Mouse (Mus musculus): Measurements from ENCODE around the gene Fam221b.

The Fam221b gene

DNA sequence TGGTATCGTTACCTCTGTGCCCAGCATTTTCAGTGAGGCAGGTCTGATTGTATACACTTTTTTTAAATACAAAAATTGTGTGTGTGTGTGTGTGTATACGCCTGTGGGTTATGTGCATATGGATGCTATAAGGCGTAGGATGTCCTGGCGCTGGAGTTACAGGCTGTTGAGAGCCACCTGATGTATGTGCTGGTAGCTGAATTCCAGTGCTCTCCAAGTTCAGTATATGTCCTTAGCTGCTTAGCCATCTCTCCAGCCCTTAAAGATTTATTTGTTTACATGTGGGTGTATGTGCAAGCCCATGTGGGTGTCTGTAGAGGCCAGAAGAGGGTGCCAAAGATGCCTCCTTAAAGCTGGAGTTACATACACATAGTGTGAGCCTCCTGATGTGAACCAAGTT is 11.8 kb downstream of the Fam221b start:
- DNase-seq (ENCODE audit: low read depth, low spot score): no peak

DNA sequence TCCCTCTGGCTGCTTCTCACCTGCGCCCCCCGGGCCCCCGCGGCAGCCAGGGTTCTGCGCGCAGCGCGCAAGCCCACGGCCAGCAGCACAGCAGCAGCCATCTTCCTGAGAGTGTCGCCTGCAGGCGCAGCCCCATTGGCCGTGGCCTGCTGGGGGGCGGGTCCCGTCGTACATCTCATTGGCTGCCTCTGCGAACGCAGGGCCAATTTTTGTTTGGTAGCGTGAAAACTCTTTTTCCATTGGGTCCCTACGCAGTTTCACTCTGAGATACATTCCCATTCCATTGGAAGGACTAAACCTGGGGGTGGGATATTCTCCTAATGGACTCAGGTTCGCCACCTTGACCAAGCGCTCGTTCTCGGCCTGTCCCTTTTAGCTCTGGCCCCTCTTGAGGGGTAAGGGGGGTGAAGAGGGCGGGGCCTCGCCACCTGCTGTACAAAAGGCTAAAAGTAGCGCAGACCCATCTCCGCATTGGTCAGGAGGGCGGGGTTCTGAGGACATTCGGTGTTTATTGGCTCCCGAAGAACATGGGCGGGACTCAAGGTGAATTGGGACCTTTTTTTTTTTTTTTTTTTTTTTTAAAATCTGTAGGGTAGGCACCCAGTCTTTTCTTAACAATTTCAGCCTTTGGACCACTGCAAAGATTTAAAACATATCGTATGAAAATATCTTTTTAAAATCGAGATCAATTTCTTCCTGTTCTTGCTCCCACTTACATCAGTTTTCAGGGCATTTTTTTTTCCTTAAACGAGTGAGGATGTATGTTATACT is 12.4 kb downstream of the Fam221b start, which contains the start of gene Hint2:
TSS of gene Hint2 (minus strand) at position 128 of the 771 bp plus-strand sequence.
- DNase-seq (ENCODE audit: low read depth, low spot score): peak; percentile 96

DNA sequence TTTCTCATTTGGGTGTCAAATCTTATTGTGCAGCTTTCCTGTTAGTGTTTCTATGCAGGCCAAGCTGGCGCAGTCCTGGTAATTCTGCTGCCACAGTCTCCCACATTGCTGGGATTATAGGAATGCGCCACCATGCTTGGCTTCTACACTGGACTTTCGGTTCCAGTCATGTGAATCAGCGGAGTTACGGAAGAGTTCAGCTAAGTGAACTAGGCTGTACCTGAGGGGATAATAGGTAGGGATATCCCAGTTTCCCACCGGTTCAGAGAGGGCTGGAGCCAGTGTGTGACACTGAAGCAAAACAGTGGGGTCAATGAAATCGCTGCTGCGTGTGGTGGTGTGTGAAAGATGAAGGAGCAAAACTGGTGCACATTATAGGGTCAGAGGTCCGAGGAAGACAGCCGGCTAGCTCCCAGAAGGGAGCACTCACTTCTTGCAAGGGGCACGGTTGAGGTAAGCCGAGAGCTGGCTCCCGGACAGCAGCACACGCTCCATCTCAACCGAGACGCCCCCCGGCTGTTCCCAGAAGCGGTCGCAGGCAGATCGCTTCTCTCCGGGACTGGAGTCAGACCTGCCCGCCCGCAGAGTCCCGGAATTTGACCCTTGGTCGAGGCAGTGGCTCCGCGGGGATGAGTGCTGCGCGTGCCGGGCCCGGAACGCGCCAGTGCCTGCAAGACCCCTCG is 13.1 kb downstream of the Fam221b start:
- no peak for DNase-seq (ENCODE audit: low read depth, low spot score)

DNA sequence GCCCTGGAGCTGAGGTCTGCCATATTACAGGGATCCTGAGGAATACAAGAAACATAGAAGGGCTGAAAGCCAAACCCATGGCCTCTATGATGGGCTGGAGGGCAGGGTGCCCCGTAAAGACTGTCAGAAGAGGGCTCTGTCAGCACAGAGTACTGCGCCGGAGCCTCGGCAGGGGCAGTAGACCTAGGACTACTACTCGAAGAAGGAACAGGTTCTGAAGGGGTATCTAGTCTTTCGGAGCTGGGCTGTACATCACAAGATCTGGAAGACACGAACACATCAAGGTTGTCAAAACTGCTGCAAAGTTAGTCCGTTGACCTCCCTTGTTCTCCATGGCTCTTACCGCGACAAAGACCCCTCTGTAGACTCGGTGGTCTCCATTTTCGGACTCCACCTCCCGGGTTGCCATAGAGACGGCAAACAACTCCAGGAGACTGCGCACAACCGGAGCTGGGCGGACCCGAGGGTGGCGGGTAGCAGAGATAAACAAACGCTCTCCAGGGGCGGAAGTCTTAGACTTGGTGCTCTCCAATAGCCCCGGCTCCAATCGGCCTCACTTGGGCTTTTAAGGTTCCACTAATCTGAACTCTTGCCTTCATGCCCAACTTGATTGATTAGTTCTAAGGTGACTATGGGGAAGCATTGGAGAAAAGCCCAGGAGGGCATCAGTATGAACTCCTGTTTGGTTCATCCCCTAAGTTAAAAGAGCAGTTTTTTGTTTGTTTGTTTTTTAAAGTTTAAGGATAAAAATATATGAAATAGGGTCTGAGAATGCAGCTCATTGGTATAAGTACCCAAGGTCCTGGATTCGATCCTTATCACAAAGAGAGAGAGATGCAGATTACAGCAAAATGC is 15.6 kb downstream of the Fam221b start, which contains the start of gene Spag8:
TSS of gene Spag8 (minus strand) at position 434 of the 855 bp plus-strand sequence.
- DNase-seq (ENCODE audit: low read depth, low spot score): no peak

DNA sequence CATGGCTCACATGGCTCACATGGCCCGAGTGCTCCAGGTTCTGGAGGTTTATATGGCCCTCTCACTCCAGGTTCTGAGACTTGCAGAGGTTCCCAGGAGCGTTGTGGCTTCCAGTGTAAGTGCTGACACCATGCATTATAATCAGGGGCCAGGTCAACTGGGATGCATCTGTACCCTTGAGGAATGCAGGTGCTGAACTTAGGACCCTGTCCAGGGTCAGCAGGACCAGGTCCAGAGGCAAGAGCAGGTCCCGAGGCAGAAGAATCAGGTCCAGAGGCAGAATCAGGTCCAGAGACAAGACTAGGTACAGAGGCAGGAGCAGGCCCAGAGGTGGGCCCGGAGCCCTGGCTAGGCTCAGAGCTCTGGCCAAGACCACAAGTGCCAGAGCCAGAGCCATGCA is 16.2 kb downstream of the Fam221b start:
- DNase-seq (ENCODE audit: low read depth, low spot score): no peak

DNA sequence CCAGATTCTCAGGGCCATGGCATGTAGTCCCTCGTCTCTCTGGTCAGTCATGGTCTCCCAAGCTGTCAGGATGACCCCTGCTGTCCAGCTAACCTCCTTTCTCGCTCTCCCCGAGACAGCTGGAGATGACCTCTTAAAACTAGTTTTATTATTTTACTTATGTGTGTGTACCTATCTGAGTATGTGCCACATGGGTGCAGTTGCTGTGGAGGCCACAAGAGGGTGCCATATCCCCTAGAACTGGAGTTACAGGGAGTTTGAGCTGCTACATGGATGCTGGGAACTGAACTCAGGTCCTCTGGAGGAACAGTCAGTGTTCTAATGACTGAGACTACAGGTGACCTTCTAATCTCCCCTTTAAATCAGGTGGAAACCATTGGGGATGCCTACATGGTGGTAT is 19.2 kb downstream of the Fam221b start:
- no peak for DNase-seq (ENCODE audit: low read depth, low spot score)

DNA sequence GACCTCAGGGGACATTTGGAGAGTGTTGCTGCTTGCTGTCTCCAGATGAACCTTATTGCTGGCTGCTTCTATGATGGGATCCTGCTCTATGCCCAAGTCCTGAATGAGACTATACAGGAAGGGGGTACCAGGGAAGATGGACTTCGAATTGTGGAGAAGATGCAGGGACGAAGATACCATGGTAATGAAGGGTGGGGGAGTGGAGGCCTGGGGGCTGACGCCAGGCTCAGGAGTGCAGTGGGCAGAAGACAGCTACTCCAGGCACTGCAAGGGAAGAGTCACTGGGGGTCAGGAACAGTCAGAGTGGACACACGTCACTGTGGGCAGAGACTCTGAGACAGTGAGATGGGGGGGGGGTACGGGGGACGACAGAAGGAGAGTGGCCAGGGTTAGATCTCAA is 28.5 kb downstream of the Fam221b start:
- DNase-seq (ENCODE audit: low read depth, low spot score): no peak

DNA sequence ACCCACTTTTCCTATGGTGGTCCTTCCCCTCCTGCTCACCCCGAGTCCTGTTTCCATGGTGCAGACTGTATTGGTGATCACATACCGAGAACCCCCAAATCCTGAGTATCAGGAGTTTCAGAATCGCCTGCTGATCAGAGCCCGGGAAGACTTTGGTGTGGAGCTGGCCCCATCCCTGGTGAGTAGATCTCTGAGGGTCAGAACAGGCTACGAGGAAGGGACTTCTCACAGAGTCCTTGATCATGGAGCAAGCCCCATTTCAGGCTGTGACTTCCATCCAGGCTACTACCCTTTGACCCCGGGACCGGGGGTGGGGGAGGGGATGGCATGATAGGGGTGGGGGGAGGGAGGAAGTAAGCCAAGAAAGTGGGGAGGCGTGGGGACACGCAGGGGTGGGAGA is 28.9 kb downstream of the Fam221b start:
- DNase-seq (ENCODE audit: low read depth, low spot score): no peak

DNA sequence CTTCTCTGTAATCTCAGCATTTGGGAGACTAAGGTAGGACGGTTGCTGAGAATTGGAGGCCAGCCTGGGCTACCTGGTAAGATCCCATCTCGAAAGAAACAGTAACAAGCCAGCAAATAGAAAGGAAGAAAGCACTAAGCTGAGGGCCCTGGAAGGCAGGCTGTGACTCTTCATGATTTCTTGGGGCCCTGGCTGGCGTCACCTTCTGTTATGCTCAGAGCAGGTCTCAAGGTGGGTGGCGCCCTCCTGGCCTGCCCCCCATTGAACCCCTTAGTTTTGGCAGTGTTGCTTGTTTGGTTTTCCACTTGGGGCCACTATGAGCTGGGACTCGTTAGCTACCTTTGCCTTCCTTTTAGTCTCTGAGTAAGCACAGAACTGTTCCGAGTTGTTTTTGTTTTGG is 32.2 kb downstream of the Fam221b start:
- no peak for DNase-seq (ENCODE audit: low read depth, low spot score)

DNA sequence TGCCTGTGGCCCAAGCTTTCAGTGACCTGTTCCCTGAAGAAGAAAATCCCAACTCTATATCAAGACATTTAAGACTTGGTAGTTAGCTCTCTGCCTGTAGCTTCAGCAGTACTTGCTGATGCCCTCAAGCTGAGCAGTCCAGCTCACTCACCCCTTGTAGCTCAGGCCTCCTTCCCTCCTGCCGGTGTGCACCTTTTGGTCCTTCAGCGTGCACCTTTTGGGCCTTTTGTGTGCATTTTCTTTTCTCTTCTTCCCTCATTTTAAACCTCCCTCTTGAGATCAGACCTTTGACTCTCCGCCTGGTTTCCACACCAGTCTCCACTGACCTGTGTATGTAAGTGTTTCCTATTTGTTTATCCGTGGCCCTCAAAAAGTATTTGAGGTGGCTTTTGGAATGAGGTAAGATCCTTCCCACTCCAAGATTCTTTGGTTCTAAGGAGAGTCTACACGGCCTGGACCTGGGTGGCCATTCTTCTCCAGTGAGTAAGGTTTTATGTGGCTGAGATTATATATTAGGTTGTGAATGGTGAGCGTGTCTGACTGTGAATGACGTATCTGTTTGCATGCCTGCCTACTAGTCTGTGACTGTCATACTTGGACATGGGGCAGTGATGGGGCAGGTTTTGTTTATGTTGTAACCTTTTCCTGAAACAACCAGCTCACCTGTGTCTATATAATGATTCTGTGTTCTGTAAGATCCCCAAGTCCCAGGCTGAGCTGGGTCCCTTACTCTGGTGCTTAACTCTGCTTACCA is 34.1 kb downstream of the Fam221b start:
- DNase-seq (ENCODE audit: low read depth, low spot score): no peak

DNA sequence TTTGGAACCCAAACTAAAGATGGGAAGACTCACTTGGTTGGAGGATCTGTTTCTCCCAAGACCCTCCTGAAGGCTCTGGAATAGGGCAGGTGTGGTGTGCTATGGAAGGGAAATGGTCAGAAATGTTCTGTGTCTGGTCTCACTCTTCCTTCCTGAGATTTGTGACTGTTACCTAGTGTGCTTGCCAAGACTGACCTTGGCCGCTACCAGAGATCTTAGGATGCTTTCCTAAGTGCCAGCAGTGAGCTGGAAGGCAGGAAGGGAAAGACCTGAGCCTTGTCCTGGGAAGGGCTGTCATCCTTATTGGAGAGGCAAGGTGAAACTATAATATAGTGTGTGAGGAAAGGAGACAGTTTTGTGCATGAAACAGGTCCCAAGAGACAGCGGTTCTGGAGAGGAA is 35.2 kb downstream of the Fam221b start:
- no peak for DNase-seq (ENCODE audit: low read depth, low spot score)

DNA sequence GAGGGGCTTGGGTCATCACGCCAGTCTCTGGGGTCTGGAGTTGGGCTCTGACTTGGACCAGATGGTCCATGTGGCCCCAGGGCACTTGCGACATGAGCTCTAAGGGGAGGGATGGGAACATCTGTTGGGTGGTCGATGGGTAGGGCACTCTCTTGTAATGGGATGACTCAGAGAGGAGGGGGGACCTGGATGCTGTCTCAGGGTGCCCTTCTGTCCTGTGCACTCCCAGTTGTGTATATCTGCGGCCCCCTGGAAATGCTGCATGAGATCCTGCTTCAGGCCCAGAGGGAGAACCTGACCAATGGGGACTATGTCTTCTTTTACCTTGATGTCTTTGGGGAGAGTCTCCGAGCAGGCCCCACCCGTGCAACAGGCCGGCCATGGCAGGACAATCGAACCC is 35.6 kb downstream of the Fam221b start:
- DNase-seq (ENCODE audit: low read depth, low spot score): no peak

DNA sequence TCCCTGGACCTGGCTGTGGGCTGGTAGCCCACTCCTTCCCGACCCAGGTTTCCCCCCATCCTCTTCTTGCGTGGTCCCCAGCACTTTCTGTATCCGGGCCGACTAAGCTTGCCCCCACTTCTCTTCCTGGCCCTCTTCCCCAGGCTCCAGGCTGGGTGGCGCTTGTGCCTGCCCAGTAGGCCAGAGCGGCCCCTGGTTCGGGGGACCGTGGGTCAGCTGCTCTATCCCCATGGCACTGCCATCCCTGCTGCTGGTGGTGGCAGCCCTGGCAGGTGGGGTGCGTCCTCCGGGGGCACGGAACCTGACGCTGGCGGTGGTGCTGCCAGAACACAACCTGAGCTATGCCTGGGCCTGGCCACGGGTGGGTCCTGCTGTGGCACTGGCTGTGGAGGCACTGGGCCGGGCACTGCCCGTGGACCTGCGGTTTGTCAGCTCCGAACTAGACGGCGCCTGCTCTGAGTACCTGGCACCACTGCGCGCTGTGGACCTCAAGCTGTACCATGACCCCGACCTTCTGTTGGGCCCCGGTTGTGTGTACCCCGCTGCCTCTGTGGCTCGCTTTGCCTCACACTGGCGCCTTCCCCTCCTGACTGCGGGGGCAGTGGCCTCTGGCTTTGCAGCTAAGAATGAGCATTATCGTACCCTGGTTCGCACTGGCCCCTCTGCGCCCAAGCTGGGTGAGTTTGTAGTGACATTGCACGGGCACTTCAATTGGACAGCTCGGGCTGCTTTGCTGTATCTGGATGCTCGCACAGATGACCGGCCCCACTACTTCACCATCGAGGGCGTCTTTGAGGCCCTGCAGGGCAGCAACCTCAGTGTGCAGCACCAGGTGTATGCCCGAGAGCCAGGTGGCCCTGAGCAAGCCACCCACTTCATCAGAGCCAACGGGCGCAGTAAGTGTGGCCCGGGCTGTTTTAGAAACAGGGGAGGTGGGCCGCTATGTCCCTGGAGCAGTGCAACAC is 36.7 kb downstream of the Fam221b start:
- no peak for DNase-seq (ENCODE audit: low read depth, low spot score)

DNA sequence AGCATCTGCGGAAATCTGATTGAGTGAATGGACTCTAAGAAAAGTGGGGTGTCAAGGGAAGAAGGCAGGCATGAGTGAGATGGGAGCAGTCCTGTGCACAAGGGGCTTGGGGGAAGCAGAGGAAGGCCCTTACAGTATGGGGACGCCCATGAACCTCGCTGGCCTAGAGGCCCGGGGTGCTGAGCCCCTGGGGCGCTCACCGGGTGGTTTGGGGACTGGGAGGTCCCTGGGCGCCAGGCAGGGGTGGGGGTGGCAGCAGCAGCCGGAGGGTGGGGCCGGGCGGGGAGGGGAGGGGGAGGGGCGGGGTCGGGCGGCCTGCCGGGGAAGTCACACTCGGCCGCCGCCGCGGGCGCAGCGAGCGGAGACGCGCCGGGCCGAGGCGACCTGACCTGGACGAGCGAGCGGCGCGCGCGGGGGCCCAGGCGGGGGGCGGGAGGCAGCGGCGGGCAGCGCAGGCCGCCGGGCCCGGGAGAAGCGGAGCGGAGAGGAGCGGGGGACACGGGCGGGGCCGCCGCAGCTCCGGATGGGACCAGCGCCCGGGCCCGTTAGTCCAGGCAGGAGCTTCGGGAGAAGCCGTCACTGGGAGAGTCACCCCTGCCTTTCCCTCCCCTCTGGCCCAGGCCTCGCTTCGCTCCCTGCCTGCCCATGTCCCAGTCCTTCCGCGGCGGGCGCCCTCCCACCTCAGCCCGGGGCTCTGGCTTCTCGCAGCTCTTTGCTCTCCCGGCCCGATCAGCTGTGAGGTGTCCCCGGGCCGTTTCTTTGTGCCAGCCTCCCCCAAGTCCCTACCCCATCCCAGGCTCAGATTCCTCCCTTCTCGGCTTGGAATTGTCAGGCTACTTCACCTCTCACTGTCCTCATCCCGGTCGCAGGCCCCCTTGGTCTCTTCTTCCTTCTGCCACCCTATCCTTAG is 37.6 kb downstream of the Fam221b start, which contains the start of gene Npr2:
TSS of gene Npr2 (plus strand) at position 890 of the 910 bp plus-strand sequence.
- DNase-seq (ENCODE audit: low read depth, low spot score): no peak

DNA sequence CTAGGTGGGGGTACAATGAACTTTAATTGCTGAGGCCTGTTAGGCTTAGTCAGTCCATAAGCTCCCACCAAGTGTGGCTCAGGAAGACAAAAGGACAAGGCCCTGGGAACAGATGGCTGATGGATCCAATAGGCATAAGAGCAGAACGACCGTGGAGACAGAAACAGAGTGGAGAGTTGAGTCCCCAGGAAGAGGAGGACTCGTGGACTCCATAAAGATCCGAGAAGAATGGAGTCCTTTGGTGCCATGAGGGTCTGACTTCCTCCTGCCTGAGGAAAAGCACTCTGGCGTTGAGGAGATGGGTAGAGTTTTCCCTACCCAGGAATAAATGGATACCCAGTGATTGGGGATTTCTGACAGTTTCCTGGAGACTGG is 38.3 kb downstream of the Fam221b start:
- DNase-seq (ENCODE audit: low read depth, low spot score): no peak

DNA sequence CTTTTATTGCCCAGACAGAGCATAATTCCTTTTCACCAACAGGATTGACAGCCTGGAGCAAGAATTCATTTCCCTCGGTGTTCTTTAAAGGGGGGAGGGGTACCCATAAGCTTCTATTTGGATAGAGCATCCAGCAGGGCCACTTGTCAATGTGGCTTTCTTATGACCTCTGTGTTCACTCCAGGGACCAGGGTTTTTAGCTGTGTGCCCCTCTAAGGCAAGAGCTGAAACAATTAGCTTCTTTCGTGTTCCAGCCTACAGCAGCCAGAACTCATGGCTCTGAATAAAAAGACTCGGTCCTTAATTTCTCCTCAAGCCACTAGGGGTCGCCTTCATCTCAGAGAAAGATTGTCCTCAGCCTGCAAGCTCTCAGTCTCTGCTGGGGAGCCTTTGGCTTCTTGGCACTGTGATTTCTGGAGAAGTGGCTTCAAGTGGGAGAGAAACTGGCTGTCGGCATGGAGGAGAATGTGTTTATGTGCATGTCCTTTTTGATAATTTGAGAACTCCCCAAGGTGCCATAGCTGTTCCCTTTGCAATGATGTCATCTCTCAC is 38.8 kb downstream of the Fam221b start:
- DNase-seq (ENCODE audit: low read depth, low spot score): peak; percentile 83

DNA sequence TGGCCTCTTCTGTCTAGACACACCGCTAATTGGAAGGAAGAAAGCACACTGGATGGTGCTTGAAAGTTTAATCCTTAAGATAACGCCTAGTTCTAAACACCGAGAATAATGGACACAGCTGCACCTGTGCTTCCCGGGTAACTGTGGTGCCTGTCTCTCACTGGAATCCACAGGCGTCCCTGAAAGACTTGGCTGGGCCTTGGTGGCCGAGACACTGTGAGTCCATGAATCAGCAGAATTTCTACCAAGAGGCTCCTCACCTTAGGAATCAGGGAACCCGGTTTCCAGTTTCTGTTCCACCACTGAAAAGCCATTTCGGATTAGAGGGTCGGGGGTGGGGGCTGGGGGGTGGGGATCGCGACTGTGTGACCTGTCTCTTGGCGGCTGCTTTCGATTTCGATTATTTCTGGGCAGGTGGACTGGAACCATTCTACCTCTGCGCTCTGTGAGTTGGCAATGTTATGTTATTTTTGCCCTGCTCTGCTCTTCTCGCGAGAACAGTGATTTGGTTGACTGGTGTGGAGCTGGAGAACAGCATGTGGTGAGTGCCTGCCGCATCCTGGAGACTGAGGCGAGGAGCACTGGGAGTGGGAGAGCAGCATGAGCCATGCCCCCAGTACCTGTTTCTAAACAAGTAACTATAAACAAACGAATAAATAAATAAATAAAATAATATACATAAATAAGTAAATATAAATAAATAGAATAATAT is 39.7 kb downstream of the Fam221b start:
- DNase-seq (ENCODE audit: low read depth, low spot score): peak; percentile 49

DNA sequence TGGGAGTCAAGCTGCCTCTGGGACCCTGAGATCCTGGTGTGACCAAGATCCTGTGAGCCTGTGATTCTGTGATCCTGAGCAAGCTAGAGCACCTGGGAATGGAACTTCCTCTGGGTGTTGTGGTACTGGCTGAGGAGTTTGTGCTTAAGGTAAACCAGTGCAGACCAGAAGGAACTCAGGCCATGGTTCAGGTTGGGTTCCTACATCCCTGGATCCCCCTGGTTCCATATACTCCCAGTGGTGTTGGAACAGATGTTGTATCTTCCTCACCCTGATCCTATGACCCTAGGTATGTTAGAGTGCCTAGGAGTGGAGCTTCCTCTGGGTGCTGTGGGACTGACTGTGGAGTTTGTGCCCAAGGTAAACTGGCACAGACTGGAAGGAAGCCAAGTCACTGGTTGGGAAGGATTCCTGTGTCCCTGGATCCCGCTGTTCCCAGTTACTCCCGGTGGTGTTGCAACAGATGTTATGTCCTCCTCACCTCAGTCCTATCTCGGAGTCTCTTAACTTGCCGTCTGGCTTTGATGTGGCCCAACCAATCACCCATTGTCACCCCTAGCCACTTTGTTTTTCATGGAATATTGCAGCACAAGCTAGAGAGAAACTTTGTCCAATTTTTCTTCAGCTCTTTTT is 48.7 kb downstream of the Fam221b start:
- DNase-seq (ENCODE audit: low read depth, low spot score): no peak
